Mouse (Mus musculus) testis, adult 2 months (tissue): ENCODE results near the gene Trim34b. TPM values are rescaled to one million over a fixed set of nuclear protein-coding genes. Genes with fewer than 3 reads are reported as not detected.
"Not testable (repeated sequence)": the region's sequence is repeated elsewhere in the genome, so short reads cannot be mapped to it uniquely, and the experiment has no call there.

Experiments used
- H3K27ac ChIP-seq: fragments of 200-500 bp; 2 replicates; pipeline ENCODE4 v1.5.1; 2012; ENCODE audit warnings: low read depth, low read length; ENCODE audit not compliant: control insufficient read depth, insufficient read depth
- H3K27me3 ChIP-seq: fragments of 200-500 bp; 2 replicates; pipeline ENCODE4 v1.6.1; 2012; ENCODE audit warnings: mild to moderate bottlenecking, low read length, moderate library complexity; ENCODE audit not compliant: control insufficient read depth, insufficient read depth
- H3K36me3 ChIP-seq: fragments of 200-500 bp; 2 replicates; pipeline ENCODE4 v1.6.1; 2012; ENCODE audit warnings: mild to moderate bottlenecking, low read length; ENCODE audit not compliant: control insufficient read depth, insufficient read depth
- H3K4me1 ChIP-seq: fragments of 200-500 bp; 2 replicates; pipeline ENCODE4 v1.6.1; 2012; ENCODE audit warnings: low read length; ENCODE audit not compliant: control insufficient read depth, insufficient read depth
- H3K4me3 ChIP-seq: fragments of 200-500 bp; 2 replicates; pipeline ENCODE4 v1.5.1; 2012; ENCODE audit warnings: low read depth, mild to moderate bottlenecking, low read length, moderate library complexity, mixed read lengths; ENCODE audit not compliant: control insufficient read depth
- CTCF ChIP-seq: fragments of 200-500 bp; IDR thresholded peaks from 2 replicates; pipeline ENCODE4 v1.5.1; 2012; ENCODE audit warnings: low read depth, mild to moderate bottlenecking, inconsistent platforms, low read length, moderate library complexity; ENCODE audit not compliant: control insufficient read depth, insufficient read depth, insufficient replicate concordance
- POLR2A ChIP-seq: fragments of 200-500 bp; IDR thresholded peaks from 2 replicates; pipeline ENCODE4 v1.6.1; 2012; ENCODE audit warnings: low read depth, mild to moderate bottlenecking, inconsistent platforms, low read length, moderate library complexity; ENCODE audit not compliant: control insufficient read depth
- polyA plus RNA-seq: library from polyadenylated mRNA; depleted of rRNA; stranded (reverse); fragments of >200 nt; gene quantifications from 2 replicates; pipeline ENCODE4 v1.2.3, GENCODE M21; 2012; rRNA removed

Trim34b gene
- 0.24 and 0.74 TPM in 2 replicates for polyA plus RNA-seq

DNA sequence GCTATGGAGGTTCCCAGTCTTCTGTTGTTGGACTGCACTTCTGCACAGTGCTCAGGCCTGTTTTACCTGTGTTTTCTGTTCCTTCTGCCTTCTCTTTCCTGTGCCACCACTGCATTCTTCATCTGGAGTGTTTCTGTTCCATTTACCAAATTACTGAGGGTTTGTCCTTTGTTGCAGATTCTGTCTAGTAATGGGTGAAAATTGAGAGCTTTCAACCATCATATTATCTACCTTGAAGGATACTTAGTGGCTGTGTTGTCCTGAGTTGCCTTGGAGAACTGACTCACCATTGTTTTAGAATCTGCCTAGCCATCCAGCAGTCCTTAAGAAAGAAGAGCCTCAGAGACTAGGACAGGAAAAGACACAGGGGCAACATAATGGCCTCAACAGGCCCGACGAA lies at the start of gene Trim34b:
Gene Trim34b (plus strand): TSS at position 301 of the 400 bp plus-strand sequence.
- not testable (repeated sequence) for H3K36me3 ChIP-seq, H3K4me3 ChIP-seq, H3K4me1 ChIP-seq, H3K27me3 ChIP-seq, H3K27ac ChIP-seq

DNA sequence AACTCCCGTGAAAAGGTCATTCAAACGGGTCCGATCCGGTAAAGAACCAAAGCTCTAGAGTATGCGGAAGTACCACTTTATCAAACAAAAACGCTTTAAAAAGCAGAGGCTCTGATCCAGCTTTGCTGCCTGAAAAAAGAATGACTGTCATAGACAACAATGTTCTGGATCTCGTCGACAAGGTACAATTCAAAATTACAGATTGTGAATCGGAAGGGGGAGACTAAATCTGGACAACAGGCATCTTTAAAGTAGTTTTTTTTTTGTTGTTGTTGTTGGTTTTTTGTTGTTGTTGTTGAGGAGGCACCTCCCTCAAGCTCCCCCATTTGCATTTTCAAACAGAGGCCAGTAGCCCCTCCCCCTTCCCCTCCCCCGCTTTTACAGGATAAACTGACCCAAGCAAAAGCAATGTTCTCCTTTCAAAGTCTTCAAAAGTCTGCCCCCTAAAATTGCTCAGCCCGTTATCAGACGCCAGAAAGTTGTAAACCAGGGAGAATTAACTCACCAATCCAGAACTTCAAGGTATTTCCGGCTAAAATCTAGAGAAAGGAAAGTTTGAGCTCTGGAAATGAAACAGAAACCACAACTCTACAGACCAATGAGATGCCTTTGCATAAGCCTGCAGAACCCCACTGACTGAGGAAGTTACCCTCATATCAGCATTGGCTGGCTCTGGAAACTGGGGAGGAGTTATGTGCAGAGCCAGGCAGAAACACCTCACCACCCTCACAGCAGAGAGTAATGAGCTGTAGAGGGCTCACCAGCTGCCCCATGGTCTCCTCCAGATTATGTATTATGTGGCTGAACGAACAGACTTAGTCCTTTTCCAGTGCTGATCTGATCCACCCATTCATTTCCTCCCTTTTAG lies 41.5 kb upstream of the Trim34b start, which contains the start of gene Trim5:
Gene Trim5 (minus strand): TSS at position 519 of the 868 bp plus-strand sequence.
- peak within 1 kb of the TSS; percentile 11; the same call in 1 of the 2 replicates for H3K4me3 ChIP-seq
- not testable (repeated sequence) for H3K27me3 ChIP-seq, H3K36me3 ChIP-seq, H3K27ac ChIP-seq, H3K4me1 ChIP-seq

DNA sequence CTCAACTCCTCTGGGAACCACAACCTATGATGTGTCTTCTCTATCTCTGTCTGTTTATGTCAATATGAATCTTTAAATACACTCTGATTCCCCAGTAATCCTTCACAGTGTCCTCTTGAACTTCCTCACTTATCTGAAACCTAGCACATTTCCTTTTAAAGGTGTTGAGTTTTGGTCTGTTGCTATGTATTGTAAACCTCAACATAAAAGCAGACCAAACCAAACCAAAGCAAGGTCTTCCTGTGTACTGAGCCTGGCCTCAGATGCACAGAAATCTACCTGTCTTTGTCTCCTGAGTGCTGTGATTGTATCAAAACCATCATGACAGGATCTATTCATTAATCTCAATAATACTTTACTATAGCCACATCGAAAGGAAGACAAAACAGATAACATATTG lies 38.6 kb upstream of the Trim34b start:
- no peak overlapping the region for H3K4me3 ChIP-seq
- TF ChIP-seq CTCF (no peak), POLR2A (no peak)
- no peaks in the 10 kb centered on the region for H3K4me1 ChIP-seq
- H3K27me3 ChIP-seq = no peaks in the 10 kb centered on the region
- H3K36me3 ChIP-seq = no peaks in the 10 kb centered on the region
- no peak overlapping the region for H3K27ac ChIP-seq

DNA sequence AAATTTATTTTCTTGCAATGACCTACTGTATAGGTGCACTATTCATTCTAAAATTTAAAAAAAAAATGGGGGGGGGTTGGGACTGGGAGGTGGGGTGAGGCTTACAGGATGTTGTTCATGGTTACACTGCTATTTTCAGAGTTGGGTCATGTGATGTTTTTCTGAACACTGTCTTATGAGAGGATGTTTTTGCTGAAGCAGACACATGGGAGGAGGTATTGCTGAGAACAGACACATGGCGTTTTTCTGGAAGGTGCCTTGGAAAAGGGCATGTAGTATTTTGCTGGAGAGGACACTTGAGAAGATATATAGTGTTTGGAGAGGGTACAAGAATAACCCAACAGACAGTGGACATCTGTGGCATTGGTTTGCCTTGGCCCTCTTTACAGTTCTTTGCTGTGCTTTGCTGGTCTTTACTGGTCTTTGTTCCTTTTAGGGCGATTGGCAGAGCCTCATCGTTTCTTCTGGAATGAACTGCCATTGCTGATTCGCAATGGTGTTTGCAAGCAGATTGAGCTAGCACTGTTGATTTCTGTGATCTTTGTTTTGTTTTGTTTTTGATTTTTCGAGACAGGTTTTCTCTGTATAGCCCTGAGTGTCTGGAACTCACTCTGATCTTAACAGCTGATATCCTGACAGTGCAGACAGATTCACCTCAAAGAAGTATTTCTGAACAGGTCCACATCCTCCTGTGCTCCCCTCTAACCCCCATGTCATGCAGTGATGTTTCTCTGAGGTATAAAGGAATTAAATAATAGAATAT lies 37.5 kb upstream of the Trim34b start:
- Histone ChIP-seq H3K36me3 (no peaks in the 10 kb centered on the region), H3K4me1 (no peaks in the 10 kb centered on the region), H3K4me3 (no peak overlapping the region), H3K27me3 (no peaks in the 10 kb centered on the region), H3K27ac (no peak overlapping the region)
- TF ChIP-seq POLR2A = no peak
- no peak for TF ChIP-seq CTCF

DNA sequence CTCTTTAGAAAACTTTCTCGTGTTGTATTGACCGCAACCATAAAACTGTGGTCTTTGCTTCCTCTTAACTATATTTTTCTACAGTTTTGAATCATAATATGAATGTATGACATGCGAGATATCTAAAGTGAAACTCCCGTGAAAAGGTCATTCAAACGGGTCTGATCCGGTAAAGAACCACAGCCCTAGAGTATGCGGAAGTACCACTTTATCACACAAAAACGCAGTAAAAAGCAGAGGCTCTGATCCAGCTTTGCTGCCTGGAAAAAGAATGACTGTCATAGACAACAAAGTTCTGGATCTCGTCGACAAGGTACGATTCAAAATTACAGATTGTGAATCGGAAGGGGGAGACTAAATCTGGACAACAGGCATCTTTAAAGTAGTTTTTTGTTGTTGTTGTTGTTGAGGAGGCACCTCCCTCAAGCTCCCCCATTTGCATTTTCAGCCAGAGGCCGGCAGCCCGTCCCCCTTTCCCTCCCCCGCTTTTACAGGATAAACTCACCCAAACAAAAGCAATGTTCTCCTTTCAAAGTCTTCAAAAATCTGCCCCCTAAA lies 14.4 kb upstream of the Trim34b start:
- no peaks in the 10 kb centered on the region for H3K4me1 ChIP-seq
- H3K27ac ChIP-seq = peak overlapping the region; percentile 25
- no peak for TF ChIP-seq POLR2A
- TF ChIP-seq CTCF = no peak
- H3K4me3 ChIP-seq = peak overlapping the region; percentile 59
- no peaks in the 10 kb centered on the region for H3K36me3 ChIP-seq
- no peaks in the 10 kb centered on the region for H3K27me3 ChIP-seq

DNA sequence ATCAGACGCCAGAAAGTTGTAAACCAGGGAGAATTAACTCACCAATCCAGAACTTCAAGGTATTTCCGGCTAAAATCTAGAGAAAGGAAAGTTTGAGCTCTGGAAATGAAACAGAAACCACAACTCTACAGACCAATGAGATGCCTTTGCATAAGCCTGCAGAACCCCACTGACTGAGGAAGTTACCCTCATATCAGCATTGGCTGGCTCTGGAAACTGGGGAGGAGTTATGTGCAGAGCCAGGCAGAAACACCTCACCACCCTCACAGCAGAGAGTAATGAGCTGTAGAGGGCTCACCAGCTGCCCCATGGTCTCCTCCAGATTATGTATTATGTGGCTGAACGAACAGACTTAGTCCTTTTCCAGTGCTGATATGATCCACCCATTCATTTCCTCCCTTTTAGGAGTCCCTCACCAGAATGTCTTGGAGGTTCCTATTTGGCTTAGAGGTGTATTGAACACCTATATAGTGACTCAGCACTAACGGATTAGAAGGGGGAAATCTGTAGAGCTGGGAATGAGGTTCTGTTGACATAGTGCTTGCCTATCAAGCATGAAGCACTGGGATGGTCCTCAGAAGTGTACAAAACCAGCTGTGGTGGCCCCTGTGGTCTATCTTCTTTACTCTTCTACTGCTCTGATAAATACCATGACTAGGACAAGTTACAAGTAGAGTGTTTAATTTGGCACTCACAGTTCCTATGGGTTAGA lies 13.7 kb upstream of the Trim34b start, which contains the start of gene Trim12a:
Gene Trim12a (minus strand): TSS at position 98 of the 712 bp plus-strand sequence.
- Histone ChIP-seq H3K4me3 (peak within 1 kb of the TSS; percentile 59), H3K27ac (peak within 1 kb of the TSS; percentile 25)
- not testable (repeated sequence) for H3K4me1 ChIP-seq, H3K36me3 ChIP-seq, H3K27me3 ChIP-seq

DNA sequence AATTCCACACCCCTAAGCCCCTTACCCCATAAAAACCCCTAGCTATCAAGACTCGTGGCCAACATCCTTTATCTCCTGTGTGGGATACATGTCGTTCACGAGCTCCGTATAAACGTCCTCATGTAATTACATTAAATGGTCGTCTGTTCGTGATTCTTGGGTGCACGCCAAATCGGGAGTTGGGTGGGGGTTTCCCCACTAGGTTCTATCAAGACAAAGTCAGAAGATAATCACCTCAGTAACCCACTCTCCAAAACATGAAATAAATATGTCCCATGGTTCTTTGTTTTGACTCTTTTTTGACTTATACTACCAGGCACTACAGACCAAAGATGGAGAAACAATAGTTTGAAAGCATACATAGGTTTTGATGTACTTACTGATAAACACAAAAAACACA lies 7.2 kb upstream of the Trim34b start:
- Histone ChIP-seq H3K27ac (no peak overlapping the region), H3K4me1 (no peaks in the 10 kb centered on the region), H3K4me3 (no peak overlapping the region), H3K36me3 (no peaks in the 10 kb centered on the region), H3K27me3 (no peaks in the 10 kb centered on the region)
- no peak for TF ChIP-seq POLR2A
- TF ChIP-seq CTCF = no peak

DNA sequence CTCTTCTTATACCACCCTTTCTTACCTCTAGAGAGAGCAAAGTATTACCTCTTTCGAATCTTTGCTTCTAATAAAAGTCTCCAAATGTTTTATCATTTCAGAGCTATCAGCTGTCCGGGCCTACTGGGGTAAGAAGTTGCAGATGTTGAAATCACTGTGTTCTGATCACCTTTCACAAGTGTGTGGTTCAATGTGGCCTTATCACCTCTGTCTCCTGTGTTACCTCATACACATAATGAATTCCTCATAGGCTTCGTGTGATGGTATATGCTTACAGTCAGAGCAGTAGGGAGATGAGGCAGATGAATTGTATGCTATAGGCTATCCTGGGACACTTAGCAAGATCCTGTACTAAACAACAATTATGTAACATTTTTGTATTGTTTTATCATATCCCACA lies 6.3 kb downstream of the Trim34b start:
- H3K27ac ChIP-seq, H3K27me3 ChIP-seq, H3K36me3 ChIP-seq, H3K4me1 ChIP-seq, H3K4me3 ChIP-seq: not testable (repeated sequence)

DNA sequence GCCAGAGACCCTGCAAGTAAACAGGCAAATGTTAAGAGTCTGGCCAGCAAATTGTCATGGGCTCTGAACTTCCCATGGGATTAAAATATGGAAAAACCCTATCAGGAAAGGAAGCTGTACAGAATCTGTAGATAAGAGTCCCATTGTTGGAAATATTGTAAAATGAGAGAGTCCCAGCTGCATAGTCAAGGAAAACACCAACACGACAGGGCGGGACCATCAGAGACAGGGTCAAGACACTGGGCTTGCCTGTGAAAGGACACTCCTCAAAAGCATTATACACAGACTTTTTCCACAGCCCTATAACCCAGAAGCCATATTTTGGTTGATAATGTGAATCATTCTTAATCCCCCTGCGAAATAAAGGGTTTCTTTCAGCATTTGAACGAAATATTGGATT lies 11.5 kb downstream of the Trim34b start:
- not testable (repeated sequence) for H3K27me3 ChIP-seq, H3K27ac ChIP-seq, H3K36me3 ChIP-seq, H3K4me3 ChIP-seq, H3K4me1 ChIP-seq

DNA sequence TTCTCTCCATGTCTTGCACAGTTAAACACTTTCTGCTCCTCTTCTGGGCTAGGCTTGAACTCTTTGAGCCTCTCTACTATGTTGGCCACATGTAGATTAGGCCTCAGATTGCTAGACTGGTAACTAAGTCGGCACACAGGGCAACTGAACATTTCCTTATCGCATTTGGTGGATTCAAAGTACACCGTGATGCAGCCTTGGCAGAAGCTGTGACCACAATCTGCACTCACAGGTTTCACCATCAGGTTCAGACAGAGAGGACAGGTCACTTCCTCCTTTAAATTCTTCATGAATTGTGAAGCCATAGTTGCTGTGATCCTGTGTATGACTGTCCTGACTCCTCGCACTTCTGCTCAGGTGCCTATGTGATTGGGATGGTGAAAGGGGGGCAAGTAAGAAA lies 18.8 kb downstream of the Trim34b start:
- not testable (repeated sequence) for H3K36me3 ChIP-seq, H3K27ac ChIP-seq, H3K27me3 ChIP-seq, H3K4me1 ChIP-seq, H3K4me3 ChIP-seq
